In genomic region chr6:145709956-145710720, GRCm38 (mm10) we compare ENCODE assay signal across 17 mouse cellular contexts. TPM values are rescaled to one million over a fixed set of nuclear protein-coding genes. Genes with fewer than 3 reads are reported as not detected.
DNase-seq lines count a peak whose midpoint lies in the region; ATAC-seq and TF ChIP-seq lines count a peak whose summit lies in the region.
"Had no signal": no experiment of that assay in that cellular context is flagged by ENCODE, and none has a peak within 500 bp of the region (broad histone marks: within the 10 kb centered on the region; RNA-seq: fewer than 3 reads in every experiment).

No protein-coding gene starts in this region.

- H3K9me3 ChIP-seq in kidney, embryonic 15.5 days (replicated peaks) = no peaks in the 10 kb centered on the region
- no peaks in the 10 kb centered on the region for H3K9me3 ChIP-seq in liver, postnatal 0 days (ENCODE audit: low read length)
- H3K9me3 ChIP-seq in liver, embryonic 12.5 days (replicated peaks) = no peaks in the 10 kb centered on the region
- H3K9me3 ChIP-seq: embryonic facial prominence, embryonic 13.5 days; forebrain, embryonic 13.5 days; heart, embryonic 12.5 days; hindbrain, embryonic 10.5 days had no signal

- H3K36me3 ChIP-seq in kidney, embryonic 15.5 days = no peaks in the 10 kb centered on the region
- H3K36me3 ChIP-seq in liver, postnatal 0 days (replicated peaks; ENCODE audit: insufficient read depth, low read length) = no peaks in the 10 kb centered on the region
- no peaks in the 10 kb centered on the region for H3K36me3 ChIP-seq in liver, embryonic 12.5 days
- H3K36me3 ChIP-seq in thymus, adult 2 months (ENCODE audit: control insufficient read depth, insufficient read depth, low read length) = no peaks in the 10 kb centered on the region
- H3K36me3 ChIP-seq: embryonic facial prominence, embryonic 13.5 days; heart, embryonic 12.5 days; hindbrain, embryonic 10.5 days had no signal

- TF ChIP-seq CTCF in liver, postnatal 0 days (IDR thresholded peaks at IDR 0.05; ENCODE audit: low read depth) = no peak
- TF ChIP-seq CTCF in thymus, adult 2 months (IDR thresholded peaks at IDR 0.05; ENCODE audit: borderline replicate concordance, control insufficient read depth, extremely low read depth, insufficient read depth, low read length, poor library complexity) = no peak

- WGBS in kidney, embryonic 15.5 days = 89% methylated on average over 18 of the region's 18 CpGs
- WGBS in liver, postnatal 0 days (ENCODE audit: insufficient replicate concordance) = 73% methylated on average over 18 of the region's 18 CpGs
- 77% methylated on average over 18 of the region's 18 CpGs for WGBS in liver, embryonic 12.5 days (ENCODE audit: insufficient replicate concordance)
- 91% methylated on average over 18 of the region's 18 CpGs for WGBS in thymus, adult 2 months

- peak; percentile 76 for DNase-seq in kidney, adult 18-20 months
- DNase-seq in liver, postnatal 0 days = peak; percentile 24
- DNase-seq in kidney, adult 8-10 months = peak; percentile 72 to 84
- DNase-seq in kidney, postnatal 25 days = peak; percentile 43 to 76
- DNase-seq in natural killer cell, adult 2 months (ENCODE audit: low spot score in 2 of 2) = no peak
- DNase-seq in thymus, adult 2 months = no peak
- DNase-seq: adrenal gland, postnatal 14 days; cerebellum, adult 9-11 months; cerebellum, postnatal 36 days; gastrocnemius, adult 2 months; gastrocnemius, postnatal 25 days had no signal

- ATAC-seq in kidney, embryonic 15.5 days (replicated peaks; ENCODE audit: low FRiP score) = no peak
- ATAC-seq in liver, postnatal 0 days = peak; percentile 93
- ATAC-seq in liver, embryonic 12.5 days = no peak
- ATAC-seq: forebrain, embryonic 13.5 days had no signal

- no peak for TF ChIP-seq EP300 in liver, postnatal 0 days (IDR thresholded peaks at IDR 0.05; ENCODE audit: low read depth)

- no peak overlapping the region for H3K27ac ChIP-seq in kidney, embryonic 15.5 days
- peak overlapping the region; percentile 79 for H3K27ac ChIP-seq in liver, postnatal 0 days (ENCODE audit: low read depth)
- H3K27ac ChIP-seq in liver, embryonic 12.5 days = no peak overlapping the region
- H3K27ac ChIP-seq in thymus, adult 2 months (ENCODE audit: control insufficient read depth, insufficient read depth, low read length) = no peak overlapping the region
- H3K27ac ChIP-seq: embryonic facial prominence, embryonic 13.5 days; forebrain, embryonic 13.5 days; gastrocnemius, adult 2 months; hindbrain, embryonic 10.5 days had no signal

- no peak for TF ChIP-seq POLR2A in thymus, adult 2 months (IDR thresholded peaks at IDR 0.05; ENCODE audit: control insufficient read depth, extremely low read depth, insufficient read depth, low read length, poor library complexity)

- H3K27me3 ChIP-seq in kidney, embryonic 15.5 days = no peaks in the 10 kb centered on the region
- no peaks in the 10 kb centered on the region for H3K27me3 ChIP-seq in liver, postnatal 0 days (ENCODE audit: insufficient read depth, low read length)
- no peaks in the 10 kb centered on the region for H3K27me3 ChIP-seq in liver, embryonic 12.5 days (replicated peaks)
- H3K27me3 ChIP-seq in thymus, adult 2 months (ENCODE audit: control insufficient read depth, insufficient read depth, low read length) = no peaks in the 10 kb centered on the region
- H3K27me3 ChIP-seq: embryonic facial prominence, embryonic 13.5 days; forebrain, embryonic 13.5 days; heart, embryonic 12.5 days had no signal

- H3K4me1 ChIP-seq in kidney, embryonic 15.5 days = peaks cover 8% of the 10 kb centered on the region
- H3K4me1 ChIP-seq in liver, postnatal 0 days (ENCODE audit: insufficient read depth) = no peaks in the 10 kb centered on the region
- no peaks in the 10 kb centered on the region for H3K4me1 ChIP-seq in liver, embryonic 12.5 days
- H3K4me1 ChIP-seq in thymus, adult 2 months (replicated peaks; ENCODE audit: control insufficient read depth, insufficient read depth, low read length) = no peaks in the 10 kb centered on the region
- H3K4me1 ChIP-seq: forebrain, embryonic 13.5 days had no signal

- H3K9ac ChIP-seq in kidney, embryonic 15.5 days = no peak overlapping the region
- no peak overlapping the region for H3K9ac ChIP-seq in liver, postnatal 0 days (replicated peaks)
- no peak overlapping the region for H3K9ac ChIP-seq in liver, embryonic 12.5 days
- H3K9ac ChIP-seq: embryonic facial prominence, embryonic 13.5 days; forebrain, embryonic 13.5 days; heart, embryonic 12.5 days had no signal

- no peak overlapping the region for H3K4me2 ChIP-seq in kidney, embryonic 15.5 days
- peak overlapping the region; percentile 38 for H3K4me2 ChIP-seq in liver, postnatal 0 days (ENCODE audit: low read depth, low read length)
- no peak overlapping the region for H3K4me2 ChIP-seq in liver, embryonic 12.5 days
- H3K4me2 ChIP-seq: embryonic facial prominence, embryonic 13.5 days; forebrain, embryonic 13.5 days; heart, embryonic 12.5 days had no signal

- H3K4me3 ChIP-seq in kidney, embryonic 15.5 days (replicated peaks) = no peak overlapping the region
- H3K4me3 ChIP-seq in liver, postnatal 0 days (ENCODE audit: low read depth, low read length) = no peak overlapping the region
- no peak overlapping the region for H3K4me3 ChIP-seq in liver, embryonic 12.5 days
- H3K4me3 ChIP-seq in thymus, adult 2 months (ENCODE audit: control insufficient read depth, insufficient read depth, low read length) = no peak overlapping the region
- H3K4me3 ChIP-seq: embryonic facial prominence, embryonic 13.5 days; forebrain, embryonic 13.5 days; gastrocnemius, adult 2 months; heart, embryonic 12.5 days; hindbrain, embryonic 10.5 days had no signal

RNA-seq across cellular contexts. Expression of gene Rassf8, which starts 36.4 kb away (rescaled TPM):
- 7.8 and 9.0 TPM in 2 replicates for polyA plus RNA-seq in kidney, embryonic 15.5 days (2015; fragmentation: Nextera tagmentation; extraction: Ambion mirVana)
- 4.6 and 4.9 TPM in 2 replicates for polyA plus RNA-seq in liver, postnatal 0 days (2015; fragmentation: Nextera tagmentation; extraction: Ambion mirVana)
- 0.94 and 1.2 TPM in 2 replicates for polyA plus RNA-seq in liver, embryonic 12.5 days (2016; fragmentation: Nextera tagmentation; extraction: Ambion mirVana)
- 3.0 and 5.3 TPM in 2 replicates for polyA plus RNA-seq in thymus, adult 2 months (2012; rRNA removed)

Comparison
In these comparisons a context has a peak if more than half of its experiments do, and no peak if none do; other contexts are left out.
1. DNase-seq: peak in kidney, adult 18-20 months (single experiment), liver, postnatal 0 days (single experiment), kidney, adult 8-10 months (2 of 2) and kidney, postnatal 25 days (2 of 2); none in natural killer cell, adult 2 months (0 of 2) and thymus, adult 2 months (single experiment).